Mouse (Mus musculus) midbrain, embryonic 16.5 days (tissue): ENCODE results near the gene Pih1d1. TPM values are rescaled to one million over a fixed set of nuclear protein-coding genes. Genes with fewer than 3 reads are reported as not detected.

Experiments
- ATAC-seq: fragments of 200-750 bp; cut with Nextera tagmentation; 2 replicates; pipeline ENCODE4 v1.8.0; 2017; ENCODE audit warnings: moderate TSS enrichment
- H3K27ac ChIP-seq: fragments of 300-500 bp; sonication (generic); 2 replicates; pipeline ENCODE4 v1.5.1; 2014; ENCODE audit warnings: mild to moderate bottlenecking, low read length, mixed read lengths
- H3K27me3 ChIP-seq: fragments of 300-500 bp; sonication (generic); 2 replicates; pipeline ENCODE4 v1.6.1; 2014; ENCODE audit warnings: low read depth, low read length, mixed read lengths; ENCODE audit not compliant: control insufficient read depth, insufficient read depth
- H3K36me3 ChIP-seq: fragments of 300-500 bp; sonication (generic); 2 replicates; pipeline ENCODE4 v1.6.1; 2014; ENCODE audit warnings: mild to moderate bottlenecking, low read length, moderate library complexity, mixed read lengths; ENCODE audit not compliant: control insufficient read depth, insufficient read depth
- H3K4me1 ChIP-seq: fragments of 300-500 bp; sonication (generic); 2 replicates; pipeline ENCODE4 v1.6.1; 2014; ENCODE audit warnings: mild to moderate bottlenecking, low read length, mixed read lengths; ENCODE audit not compliant: control insufficient read depth, insufficient read depth
- H3K4me2 ChIP-seq: fragments of 300-500 bp; sonication (generic); 2 replicates; pipeline ENCODE4 v1.6.1; 2014; ENCODE audit warnings: mild to moderate bottlenecking, low read length, mixed read lengths
- H3K4me3 ChIP-seq: fragments of 300-500 bp; sonication (generic); 2 replicates; pipeline ENCODE4 v1.5.1; 2014; ENCODE audit warnings: low read depth, mild to moderate bottlenecking, low read length, moderate library complexity, mixed read lengths
- H3K9ac ChIP-seq: fragments of 300-500 bp; sonication (generic); 2 replicates; pipeline ENCODE4 v1.6.1; 2014; ENCODE audit warnings: low read depth, low read length, mixed read lengths
- H3K9me3 ChIP-seq: fragments of 300-500 bp; sonication (generic); replicated peaks from 2 replicates; pipeline ENCODE4 v1.6.1; 2014; ENCODE audit warnings: mild to moderate bottlenecking, low read length, mixed read lengths; ENCODE audit not compliant: control insufficient read depth, poor library complexity, severe bottlenecking
- WGBS: fragments of 180-500 bp; shearing (Covaris S2); extraction: QIAGEN DNeasy Blood & Tissue Kit; methylation state at CpG from one replicate; pipeline ENCODE4 v1.1.7; 2014; 5-methylcytosine and 5-hydroxymethylcytosine counted together
- polyA plus RNA-seq: library from polyadenylated mRNA; unstranded; fragments of >200 nt; fragmentation: Nextera tagmentation; extraction: Ambion mirVana; gene quantifications from 2 replicates; pipeline ENCODE4 v1.2.1, GENCODE M21; 2015

Pih1d1 gene
- polyA plus RNA-seq, 1 experiment from 2014 or later = 89.9 TPM

GRCm38 (mm10) chr7:45178550-45178949 is 24.4 kb downstream of the Pih1d1 start:
- Histone ChIP-seq H3K4me2 (no peak overlapping the region), H3K27ac (no peak overlapping the region), H3K36me3 (no peaks in the 10 kb centered on the region), H3K27me3 (peaks cover 94% of the 10 kb centered on the region), H3K4me3 (no peak overlapping the region), H3K9ac (no peak overlapping the region), H3K9me3 (no peaks in the 10 kb centered on the region), H3K4me1 (peaks cover 19% of the 10 kb centered on the region)
- 22% methylated on average over 7 of the region's 7 CpGs for WGBS
- ATAC-seq = no peak

GRCm38 (mm10) chr7:45179469-45179868 is 25.4 kb downstream of the Pih1d1 start, which contains the start of gene Gfy:
Gene Gfy (minus strand): TSS chr7:45179569.
- WGBS = 26% methylated on average over 7 of the region's 7 CpGs
- no peak for ATAC-seq
- Histone ChIP-seq H3K4me3 (no peak within 1 kb of the TSS), H3K9me3 (no peaks in the 10 kb centered on the region), H3K4me2 (no peak within 1 kb of the TSS), H3K27me3 (peaks cover 95% of the 10 kb centered on the region), H3K27ac (no peak within 1 kb of the TSS), H3K36me3 (no peaks in the 10 kb centered on the region), H3K9ac (no peak within 1 kb of the TSS), H3K4me1 (peaks cover 19% of the 10 kb centered on the region)

- Histone ChIP-seq H3K27me3 (peaks cover 81% of the 10 kb centered on the region), H3K4me1 (peaks cover 19% of the 10 kb centered on the region), H3K9ac (peak within 1 kb of the TSS; percentile 56; the same call in 1 of the 2 replicates), H3K4me3 (peak within 1 kb of the TSS; percentile 42), H3K9me3 (no peaks in the 10 kb centered on the region), H3K27ac (no peak within 1 kb of the TSS), H3K4me2 (peak within 1 kb of the TSS; percentile 76), H3K36me3 (no peaks in the 10 kb centered on the region)
- no peak for ATAC-seq
- WGBS = 21% methylated on average over 20 of the region's 20 CpGs
Measured at GRCm38 (mm10) chr7:45180896-45181477, 26.9 kb downstream of the Pih1d1 start, which contains the start of gene Pth2. Gene Pth2 (plus strand): TSS chr7:45180995.

DNA sequence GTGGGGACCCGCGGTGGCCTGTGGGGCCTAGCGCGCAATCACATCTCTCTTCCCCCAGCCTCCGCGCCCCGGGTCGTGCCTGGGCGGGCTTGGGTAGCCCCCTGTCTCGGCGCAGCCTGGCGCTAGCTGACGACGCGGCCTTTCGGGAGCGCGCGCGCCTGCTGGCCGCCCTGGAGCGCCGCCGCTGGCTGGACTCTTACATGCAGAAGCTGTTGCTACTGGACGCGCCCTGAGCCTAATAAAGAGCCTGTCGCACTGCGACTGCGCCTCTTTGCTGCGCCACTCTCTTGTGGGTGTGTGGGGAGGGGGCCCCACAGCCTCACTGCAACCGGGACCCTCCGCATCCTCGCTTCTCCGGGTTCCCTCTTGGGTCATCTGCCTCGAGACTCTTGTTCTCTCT is 27.4 kb downstream of the Pih1d1 start:
- H3K4me3 ChIP-seq = peak overlapping the region; percentile 42
- 5% methylated on average over 34 of the region's 35 CpGs for WGBS

GRCm38 (mm10) chr7:45182199-45182601 is 28.1 kb downstream of the Pih1d1 start:
- no peaks in the 10 kb centered on the region for H3K9me3 ChIP-seq
- no peak overlapping the region for H3K27ac ChIP-seq
- peak overlapping the region; percentile 76 for H3K4me2 ChIP-seq
- H3K4me1 ChIP-seq = peaks cover 14% of the 10 kb centered on the region
- H3K36me3 ChIP-seq = no peaks in the 10 kb centered on the region
- H3K9ac ChIP-seq = peak overlapping the region; percentile 40; the same call in 1 of the 2 replicates
- H3K27me3 ChIP-seq = peaks cover 70% of the 10 kb centered on the region
- ATAC-seq = peak; percentile 87
- peak overlapping the region; percentile 42 for H3K4me3 ChIP-seq
- WGBS = under 1% methylated on average over 34 of the region's 34 CpGs

More for the DNA sequence above, 27.4 kb downstream of the Pih1d1 start:
- Histone ChIP-seq H3K4me1 (peaks cover 14% of the 10 kb centered on the region), H3K27ac (no peak overlapping the region), H3K36me3 (no peaks in the 10 kb centered on the region), H3K4me2 (peak overlapping the region; percentile 76), H3K9ac (peak overlapping the region; percentile 56; the same call in 1 of the 2 replicates), H3K27me3 (peaks cover 77% of the 10 kb centered on the region), H3K9me3 (no peaks in the 10 kb centered on the region)
- ATAC-seq = no peak

- Histone ChIP-seq H3K27me3 (peaks cover 66% of the 10 kb centered on the region), H3K9me3 (no peaks in the 10 kb centered on the region), H3K4me1 (peaks cover 14% of the 10 kb centered on the region), H3K36me3 (no peaks in the 10 kb centered on the region), H3K9ac (peak overlapping the region; percentile 40; the same call in 1 of the 2 replicates), H3K27ac (no peak overlapping the region), H3K4me2 (peak overlapping the region; percentile 76), H3K4me3 (peak overlapping the region; percentile 42)
- 13% methylated on average over 11 of the region's 11 CpGs for WGBS
- no peak for ATAC-seq
Measured at GRCm38 (mm10) chr7:45182606-45183005, 28.5 kb downstream of the Pih1d1 start.

- WGBS = 63% methylated on average over 7 of the region's 7 CpGs
- peaks cover 58% of the 10 kb centered on the region for H3K27me3 ChIP-seq
- no peak overlapping the region for H3K4me3 ChIP-seq
- H3K36me3 ChIP-seq = no peaks in the 10 kb centered on the region
- no peak overlapping the region for H3K9ac ChIP-seq
- no peaks in the 10 kb centered on the region for H3K9me3 ChIP-seq
- no peak overlapping the region for H3K4me2 ChIP-seq
- H3K27ac ChIP-seq = no peak overlapping the region
- H3K4me1 ChIP-seq = peaks cover 14% of the 10 kb centered on the region
- ATAC-seq = no peak
Measured at GRCm38 (mm10) chr7:45183672-45184071, 29.6 kb downstream of the Pih1d1 start.

DNA sequence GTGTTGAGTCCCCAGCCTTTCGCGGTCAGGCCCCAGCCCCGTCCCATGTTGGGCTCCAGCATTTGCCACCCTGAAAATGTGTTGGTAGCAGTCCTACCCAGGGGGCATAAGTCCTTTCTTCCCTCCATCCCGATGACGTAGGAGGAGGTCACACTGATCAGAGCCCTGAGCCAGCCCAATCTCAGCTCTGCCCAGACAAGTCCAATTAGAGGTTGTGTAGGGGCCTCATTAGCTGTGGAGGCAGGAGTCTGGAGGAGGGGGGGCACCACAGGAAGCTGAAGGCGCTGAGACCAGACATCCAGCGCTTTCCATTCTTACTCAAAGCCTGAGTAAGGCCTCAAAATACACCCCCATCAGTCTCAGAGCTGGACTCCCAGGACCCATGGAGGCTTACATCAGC is 31.8 kb downstream of the Pih1d1 start:
- no peaks in the 10 kb centered on the region for H3K9me3 ChIP-seq
- peaks cover 36% of the 10 kb centered on the region for H3K27me3 ChIP-seq
- H3K4me3 ChIP-seq = no peak overlapping the region
- H3K4me1 ChIP-seq = peaks cover 14% of the 10 kb centered on the region
- H3K27ac ChIP-seq = no peak overlapping the region
- H3K4me2 ChIP-seq = no peak overlapping the region
- 63% methylated on average over 7 of the region's 7 CpGs for WGBS
- H3K36me3 ChIP-seq = no peaks in the 10 kb centered on the region
- ATAC-seq = no peak
- no peak overlapping the region for H3K9ac ChIP-seq

DNA sequence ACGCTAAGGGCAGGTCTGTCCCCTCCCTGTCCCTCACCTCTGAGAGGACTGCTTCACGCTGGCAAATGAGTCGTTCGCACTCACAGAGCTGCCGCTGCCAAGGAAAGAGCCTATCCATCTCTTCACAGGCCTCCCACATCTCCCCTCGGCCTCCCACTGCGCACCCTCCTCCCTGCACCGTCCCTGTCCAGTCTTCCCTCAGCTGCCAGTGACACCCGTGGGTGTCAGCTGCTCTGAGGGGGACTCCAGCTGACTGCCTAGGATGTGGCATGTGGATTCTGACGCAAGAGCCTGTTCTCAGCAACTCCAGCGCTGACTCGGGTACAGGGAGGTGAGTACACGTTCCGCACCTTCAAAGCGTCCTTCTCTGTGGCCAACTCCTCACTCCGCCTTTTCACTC is 35.5 kb downstream of the Pih1d1 start:
- H3K4me2 ChIP-seq = no peak overlapping the region
- no peak overlapping the region for H3K27ac ChIP-seq
- H3K9ac ChIP-seq = no peak overlapping the region
- no peaks in the 10 kb centered on the region for H3K9me3 ChIP-seq
- H3K4me1 ChIP-seq = no peaks in the 10 kb centered on the region
- no peak overlapping the region for H3K4me3 ChIP-seq
- 60% methylated on average over 16 of the region's 16 CpGs for WGBS
- no peak for ATAC-seq
- peaks cover 3% of the 10 kb centered on the region; the same call in 1 of the 2 replicates for H3K27me3 ChIP-seq
- H3K36me3 ChIP-seq = no peaks in the 10 kb centered on the region
